Mouse (Mus musculus) heart, adult 9 months (tissue): ENCODE measurements around the gene H2afb1.
"Not testable (repeated sequence)": the region's sequence is repeated elsewhere in the genome, so short reads cannot be mapped to it uniquely, and the experiment has no call there.

Experiments
- DNase-seq, 2 experiments: peaks; one replicate each; pipeline ENCODE4 v3.0.0; 2022; ENCODE audit warnings: low spot score in 2 of 2

The H2afb1 gene

DNA sequence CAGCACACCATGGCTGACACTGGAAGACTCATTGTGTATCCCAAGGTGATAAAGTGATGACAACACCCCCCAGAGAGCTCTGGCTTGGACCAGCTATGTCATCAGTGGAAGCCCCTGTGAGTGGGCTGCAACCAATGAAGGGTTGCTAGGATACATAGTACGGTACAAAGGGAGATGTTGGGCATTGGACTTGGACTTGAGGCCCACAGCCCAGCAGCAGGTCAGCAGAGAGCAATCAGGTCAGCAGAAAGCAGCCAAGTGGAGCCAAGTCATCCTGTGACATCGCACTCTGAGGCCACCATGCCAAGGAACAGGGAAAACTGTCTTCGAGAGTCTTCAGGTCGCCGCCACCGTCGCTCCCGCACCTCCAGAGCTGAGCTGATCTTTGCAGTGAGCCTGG lies at the start of gene H2afb1:
Gene H2afb1, plus strand, starts transcription at position 301 of the 400 bp plus-strand sequence.
- not testable (repeated sequence) for DNase-seq

DNA sequence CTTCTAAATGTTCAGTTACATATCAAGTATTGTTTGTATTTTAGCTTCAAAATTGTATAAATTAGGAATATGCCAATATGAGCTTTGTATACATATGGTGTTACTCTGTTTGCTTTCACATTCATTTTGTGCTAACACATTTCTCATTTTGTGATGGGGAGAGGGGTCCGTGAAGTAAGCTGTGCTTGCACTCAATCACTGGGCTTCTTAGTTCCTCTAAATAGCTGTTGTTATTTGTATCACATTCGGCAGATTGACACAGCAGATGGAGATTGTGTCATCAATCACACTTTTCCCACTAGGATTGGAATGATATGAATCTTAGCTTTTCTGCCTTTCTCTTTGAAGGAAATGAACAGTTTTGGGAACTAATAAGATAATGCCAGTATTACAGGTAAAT lies 21.5 kb downstream of the H2afb1 start:
- DNase-seq: no peak
